In the genomic region with DNA sequence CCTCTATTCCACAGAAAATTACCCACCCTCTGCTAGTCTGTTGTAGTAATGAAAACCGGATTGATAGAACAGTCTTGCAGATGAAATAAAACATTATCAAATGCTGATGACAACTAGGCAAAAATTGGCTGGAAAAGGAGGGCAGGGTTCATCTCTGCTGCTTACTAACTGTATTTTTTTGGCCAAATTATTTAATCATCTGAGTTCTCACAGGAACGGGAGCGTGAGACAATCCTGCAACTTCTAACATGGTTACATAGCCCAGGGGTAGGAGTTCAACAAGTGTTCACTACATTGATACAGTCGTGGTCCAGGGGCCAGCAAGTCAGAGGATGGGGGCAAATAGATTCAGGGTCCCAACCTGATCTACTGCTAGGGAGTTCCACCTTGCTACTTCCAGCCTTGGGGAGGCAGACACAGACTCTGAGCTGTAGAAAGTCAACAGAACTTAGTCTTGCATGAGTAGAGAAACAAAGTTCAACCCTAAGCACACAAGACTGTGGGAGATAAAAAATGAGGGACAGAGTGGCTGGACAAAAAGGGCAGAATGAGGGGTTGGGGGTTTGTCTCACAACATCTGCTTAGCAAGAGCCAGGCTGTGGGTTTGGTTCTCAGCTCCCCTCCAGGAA, we compare ENCODE assay signal across 13 mouse cellular contexts.
"Had no signal": no experiment of that assay in that cellular context is flagged by ENCODE, and none has a peak within 500 bp of the region (broad histone marks: within the 10 kb centered on the region; RNA-seq: fewer than 3 reads in every experiment).

No protein-coding gene starts in this region.

- H3K4me3 ChIP-seq: limb, embryonic 13.5 days; megakaryocyte, embryonic 14.5 days; midbrain, embryonic 15.5 days; neural tube, embryonic 12.5 days had no signal

- H3K27me3 ChIP-seq: limb, embryonic 13.5 days; midbrain, embryonic 15.5 days; neural tube, embryonic 12.5 days had no signal

- H3K9ac ChIP-seq: limb, embryonic 13.5 days; liver, embryonic 14.5 days; lung, embryonic 14.5 days; midbrain, embryonic 15.5 days; neural tube, embryonic 12.5 days had no signal

- H3K4me2 ChIP-seq: limb, embryonic 13.5 days; lung, embryonic 14.5 days; midbrain, embryonic 11.5 days; midbrain, embryonic 15.5 days; neural tube, embryonic 12.5 days had no signal

- H3K4me1 ChIP-seq: limb, embryonic 13.5 days; midbrain, embryonic 15.5 days; neural tube, embryonic 12.5 days had no signal

- H3K9me3 ChIP-seq: limb, embryonic 13.5 days; megakaryocyte, embryonic 14.5 days; midbrain, embryonic 15.5 days; neural tube, embryonic 12.5 days had no signal

- DNase-seq: left cerebral cortex, postnatal 4 days; lung, embryonic 14.5 days; lung, postnatal 14 days; retina, postnatal 1 day; right cerebral cortex, postnatal 4 days; thymus, postnatal 4 days had no signal

- ATAC-seq: midbrain, embryonic 15.5 days had no signal

- H3K27ac ChIP-seq: limb, embryonic 13.5 days; liver, embryonic 14.5 days; macrophage; midbrain, embryonic 15.5 days; neural tube, embryonic 12.5 days had no signal
